Mouse (Mus musculus) naive thymus-derived CD4-positive, alpha-beta T cell, adult 2 months (primary cell): Measurements from ENCODE around the gene Zzz3.

Experiments used
- DNase-seq: peaks from one replicate; pipeline ENCODE4 v3.0.0-alpha.2; 2011; ENCODE audit warnings: low read depth

The Zzz3 gene

GRCm38 (mm10) chr3:152497084-152497483 is 101.8 kb downstream of the Zzz3 start:
- DNase-seq, result no peak

DNA sequence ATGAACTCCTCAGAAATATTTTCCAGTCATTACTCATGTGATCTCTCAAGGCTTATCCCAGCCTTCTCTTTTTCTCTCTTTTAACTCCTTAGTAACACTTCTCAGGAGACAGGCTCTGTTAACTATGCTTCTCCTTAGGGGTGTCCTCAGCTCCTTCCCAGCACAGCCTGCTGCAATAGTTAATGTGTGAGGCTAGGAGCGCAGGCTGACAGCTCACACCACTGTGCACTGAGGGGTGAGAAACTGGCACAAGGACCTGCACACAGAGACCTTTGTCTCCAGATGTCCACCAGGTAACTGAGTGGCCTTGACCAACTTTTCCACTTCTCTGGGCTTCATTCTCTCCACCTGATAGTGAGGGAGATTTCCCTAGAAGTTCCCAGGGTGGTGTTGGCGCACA is 102.6 kb downstream of the Zzz3 start:
- DNase-seq, result no peak

DNA sequence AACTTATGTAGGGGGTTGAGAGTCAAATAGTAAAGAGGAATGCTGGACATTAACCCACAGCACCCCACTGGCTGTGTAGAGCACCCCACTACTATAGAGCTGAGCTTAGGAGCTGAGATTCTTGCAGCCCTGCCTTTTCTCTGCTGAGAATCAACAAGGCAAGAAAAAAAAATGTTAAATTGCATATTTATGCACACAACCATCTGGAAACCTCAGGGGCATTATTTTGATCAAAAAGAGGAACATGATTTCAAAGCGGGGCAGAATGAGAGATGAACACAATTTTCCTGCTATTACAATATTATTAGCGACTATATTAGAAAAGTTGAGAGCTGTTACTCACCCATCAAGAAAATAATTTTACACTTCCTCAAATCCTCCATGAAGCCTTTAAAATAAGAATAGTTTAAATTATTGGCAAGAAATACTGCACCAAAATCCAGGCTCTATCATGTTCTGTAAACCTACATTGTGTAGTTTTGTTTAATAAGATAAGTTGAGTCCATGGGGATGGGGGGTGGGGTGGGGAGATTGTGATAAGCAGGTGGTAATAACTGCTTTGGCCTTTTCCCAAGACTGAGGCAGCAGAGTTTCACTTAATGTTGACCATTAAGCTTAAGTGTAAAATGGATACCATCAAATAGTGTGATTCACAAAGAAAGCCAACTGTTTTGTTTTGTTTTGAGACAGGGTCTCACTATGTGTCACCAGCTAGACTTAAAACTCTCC is 103.9 kb downstream of the Zzz3 start:
- DNase-seq, result no peak

- DNase-seq, result no peak
Measured at GRCm38 (mm10) chr3:152507900-152508299, 112.6 kb downstream of the Zzz3 start.

GRCm38 (mm10) chr3:152508419-152508993 is 113.2 kb downstream of the Zzz3 start:
- no peak for DNase-seq

DNA sequence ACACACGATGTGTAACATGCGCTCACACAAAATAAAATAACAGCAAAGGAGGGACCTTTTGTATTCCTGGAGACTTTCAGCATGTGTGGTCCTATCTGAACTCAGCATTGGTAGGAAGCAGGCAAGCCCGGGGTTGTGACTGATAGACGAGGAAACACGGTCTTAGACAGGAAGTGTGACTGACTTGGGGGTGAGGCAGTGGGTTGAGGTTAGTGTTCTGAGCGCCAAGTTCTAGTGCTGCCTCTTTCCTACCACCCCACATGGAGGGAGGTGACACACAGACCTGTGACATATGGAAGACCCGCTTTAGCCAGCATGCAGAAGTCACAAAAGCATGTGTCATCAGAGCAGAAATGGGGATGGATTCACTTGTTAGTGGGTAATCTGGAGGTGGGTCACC is 114.0 kb downstream of the Zzz3 start:
- no peak for DNase-seq
